Mouse (Mus musculus): Measurements from ENCODE around the gene Mroh8. TPM values are rescaled to one million over a fixed set of nuclear protein-coding genes. Genes with fewer than 3 reads are reported as not detected.

Gene Mroh8
- polyA plus RNA-seq (2021; fragmentation: Nextera tagmentation) = 0.07 and 0.10 TPM in 2 replicates
- long read RNA-seq, experiment 1, partial matches to known transcripts = 0 of 2 reads
- long read RNA-seq, experiment 1, other reads (novel, unspliced or antisense) = 2 of 2 reads
- long read RNA-seq, experiment 2, partial matches to known transcripts = 0 of 1 reads
- long read RNA-seq, experiment 2, other reads (novel, unspliced or antisense) = 0 of 1 reads

DNA sequence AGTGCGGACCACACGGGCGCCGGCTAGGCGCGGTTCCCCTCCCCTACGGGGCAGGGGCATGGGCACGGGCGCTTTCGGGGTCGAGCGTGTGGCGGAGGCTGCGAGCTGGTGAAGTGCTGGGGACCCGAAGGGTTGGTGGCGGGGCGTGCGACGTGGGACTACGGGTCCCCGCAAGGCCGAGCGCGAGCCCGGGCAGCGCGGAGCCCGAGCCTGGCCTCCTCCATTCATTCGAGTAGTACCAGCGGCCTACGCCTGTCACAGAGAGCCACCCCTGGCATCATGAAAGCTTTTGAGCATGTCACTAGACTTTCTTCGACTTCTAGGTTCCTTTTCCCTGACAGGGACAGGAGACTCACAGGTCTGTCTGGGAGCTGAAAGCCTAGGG lies at the start of gene Mroh8:
Gene Mroh8, minus strand, starts transcription at position 134 of the 385 bp plus-strand sequence.

DNA sequence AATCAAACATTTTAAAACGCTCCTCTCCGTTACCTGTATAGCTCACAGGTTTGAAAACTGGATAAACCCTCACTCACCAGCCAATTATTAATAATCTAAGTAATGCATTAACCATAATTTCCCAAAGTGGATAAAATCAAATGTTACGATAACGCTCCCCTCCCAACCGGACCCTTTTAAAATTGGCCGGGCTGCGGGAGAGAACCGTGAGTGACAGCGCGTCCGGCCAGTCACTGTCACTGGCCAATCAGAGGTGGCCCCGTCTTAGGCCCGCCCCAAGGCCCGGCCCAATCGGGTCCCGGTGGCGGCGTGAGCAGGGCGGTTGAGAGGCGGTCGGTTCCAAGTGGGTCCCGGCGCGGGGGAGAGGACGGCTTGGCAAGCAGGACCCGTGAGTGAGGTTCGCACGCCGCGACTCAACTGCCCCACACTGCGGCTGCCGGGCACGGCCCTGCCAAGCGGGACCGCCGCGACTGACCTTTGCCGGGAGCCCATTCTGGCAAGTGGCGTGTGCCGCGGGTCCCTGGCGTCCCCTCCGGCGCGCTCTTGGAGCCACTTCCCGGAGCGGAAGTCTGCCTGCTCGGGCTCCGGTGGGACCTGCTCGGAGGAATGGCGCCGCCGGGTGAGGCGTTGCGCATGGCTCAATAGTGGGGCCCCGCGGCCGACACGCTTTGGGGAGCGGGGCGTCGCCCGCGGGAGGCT lies 483 bp downstream of the Mroh8 start, which contains the start of gene Rpn2:
Gene Rpn2, plus strand, starts transcription at position 301 of the 699 bp plus-strand sequence.

DNA sequence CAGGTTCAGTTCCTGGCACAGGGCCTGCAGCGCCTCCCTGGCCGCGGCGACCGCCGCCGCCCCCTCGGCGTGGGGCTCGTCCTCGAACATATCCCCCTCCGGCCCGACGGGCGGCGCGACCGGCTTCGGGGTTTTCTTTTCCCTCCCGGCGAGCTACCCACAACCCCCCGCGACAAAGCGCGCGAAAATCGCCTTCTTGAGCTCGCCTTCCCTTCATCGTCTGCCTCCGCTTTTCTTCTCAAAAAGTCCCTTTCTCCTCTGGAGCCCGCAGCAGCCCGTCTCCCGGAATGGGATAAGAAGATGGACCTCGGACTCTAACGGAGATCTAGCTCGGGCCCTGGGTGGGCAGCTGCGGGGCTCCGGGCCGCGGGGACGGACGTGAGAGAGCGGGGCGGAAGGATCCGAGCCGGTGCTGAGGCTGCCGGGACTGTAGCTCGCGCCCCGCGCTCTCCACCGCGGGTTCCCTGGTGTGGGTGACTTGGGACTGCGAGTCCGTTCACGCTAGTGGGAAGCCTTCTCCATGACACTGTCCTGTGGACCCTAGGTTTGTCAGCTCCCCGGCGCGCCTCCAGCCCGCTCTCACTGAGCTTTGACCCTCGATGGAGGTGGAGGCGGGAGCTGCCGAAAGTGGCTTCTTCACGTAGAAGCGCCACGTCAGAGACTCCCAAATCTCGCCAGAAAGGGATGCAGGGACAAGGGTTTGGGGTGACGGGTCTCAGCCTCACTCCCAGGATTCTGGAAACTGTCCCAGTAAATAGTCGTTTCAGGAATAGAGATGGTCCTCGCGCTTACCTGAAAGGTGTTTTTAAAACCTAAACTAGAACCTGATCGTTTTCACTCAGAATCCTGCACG lies 74.8 kb downstream of the Mroh8 start, which contains the start of gene Rbl1:
Gene Rbl1, minus strand, starts transcription at position 169 of the 853 bp plus-strand sequence.

Other genes with a start within 250 kb of the Mroh8 start
- gene Soga1, start 200.3 kb downstream of the Mroh8 start, polyA plus RNA-seq (2021; fragmentation: Nextera tagmentation) = 1.1 and 2.2 TPM in 2 replicates
- not detected in 2 replicates for gene Tldc2, start 192.5 kb downstream of the Mroh8 start, polyA plus RNA-seq (2021; fragmentation: Nextera tagmentation)
- 3.0 and 4.1 TPM in 2 replicates for gene Samhd1, start 144.3 kb downstream of the Mroh8 start, polyA plus RNA-seq (2021; fragmentation: Nextera tagmentation)
- 0.32 and 0.51 TPM in 2 replicates for gene Rbl1, start 75.0 kb downstream of the Mroh8 start, polyA plus RNA-seq (2021; fragmentation: Nextera tagmentation)
- 124 and 158 TPM in 2 replicates for gene Rpn2, start 532 bp downstream of the Mroh8 start, polyA plus RNA-seq (2021; fragmentation: Nextera tagmentation)
- gene Ghrh, start 68.0 kb upstream of the Mroh8 start, polyA plus RNA-seq (2021; fragmentation: Nextera tagmentation) = 0.46 TPM in 1 of 2 replicates, not detected in the other
- gene Manbal, start 88.0 kb upstream of the Mroh8 start, polyA plus RNA-seq (2021; fragmentation: Nextera tagmentation) = 102 and 115 TPM in 2 replicates
- 10.9 and 36.6 TPM in 2 replicates for gene Src, start 138.9 kb upstream of the Mroh8 start, polyA plus RNA-seq (2021; fragmentation: Nextera tagmentation)

Data from left cerebral cortex, adult 6 months (tissue).